Mouse (Mus musculus): ENCODE data around the gene Polrmt.

Gene Polrmt

GRCm38 (mm10) chr10:79745898-79746773 lies at the start of gene Polrmt:
Gene Polrmt, minus strand, starts transcription at chr10:79746581.
- DNase-seq: peak; percentile 99

DNA sequence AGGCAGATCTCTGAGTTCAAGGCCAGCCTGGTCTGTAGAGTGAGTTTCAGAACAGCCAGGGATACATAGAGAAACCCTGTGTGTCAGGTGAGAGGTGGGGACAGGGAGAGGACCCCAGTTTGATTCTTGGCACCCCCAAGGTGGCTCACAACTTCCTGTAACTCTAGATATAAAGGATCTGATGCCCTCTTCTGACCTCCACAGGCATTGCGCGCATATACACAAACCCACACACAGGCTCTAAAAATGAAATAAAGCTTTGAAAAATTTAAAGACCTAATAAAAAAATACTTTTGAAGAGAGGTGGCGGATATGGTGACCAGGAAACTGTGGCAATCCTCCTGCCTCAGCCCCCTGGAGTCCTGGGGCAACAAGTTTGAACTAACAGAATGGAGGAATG lies 49.5 kb upstream of the Polrmt start:
- no peak for DNase-seq

DNA sequence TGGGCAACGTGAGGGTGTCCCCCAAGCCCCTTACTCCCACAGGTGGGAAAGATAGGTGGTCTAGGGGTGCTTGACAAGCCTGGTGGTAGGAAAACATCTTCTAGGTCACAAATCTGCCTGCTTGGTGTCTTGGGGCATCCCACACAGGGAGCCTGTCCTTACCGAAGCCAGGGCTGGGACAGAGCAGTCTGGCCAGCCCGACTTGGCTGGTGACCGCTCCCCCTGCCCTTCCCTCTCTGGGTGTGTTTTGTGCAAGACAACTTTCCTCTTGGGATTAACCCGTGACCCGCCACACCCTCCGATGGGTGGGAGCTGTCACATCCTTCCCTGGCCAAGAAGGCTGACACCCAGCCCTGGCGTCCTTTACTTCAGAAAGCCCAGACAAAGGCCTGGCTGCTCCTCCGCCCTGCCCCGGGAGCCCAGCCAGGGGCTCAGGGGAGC lies 48.1 kb upstream of the Polrmt start:
- DNase-seq: peak; percentile 89

- DNase-seq: no peak
These were observed 47.5 kb upstream of the Polrmt start for GRCm38 (mm10) chr10:79793738-79794490.

DNA sequence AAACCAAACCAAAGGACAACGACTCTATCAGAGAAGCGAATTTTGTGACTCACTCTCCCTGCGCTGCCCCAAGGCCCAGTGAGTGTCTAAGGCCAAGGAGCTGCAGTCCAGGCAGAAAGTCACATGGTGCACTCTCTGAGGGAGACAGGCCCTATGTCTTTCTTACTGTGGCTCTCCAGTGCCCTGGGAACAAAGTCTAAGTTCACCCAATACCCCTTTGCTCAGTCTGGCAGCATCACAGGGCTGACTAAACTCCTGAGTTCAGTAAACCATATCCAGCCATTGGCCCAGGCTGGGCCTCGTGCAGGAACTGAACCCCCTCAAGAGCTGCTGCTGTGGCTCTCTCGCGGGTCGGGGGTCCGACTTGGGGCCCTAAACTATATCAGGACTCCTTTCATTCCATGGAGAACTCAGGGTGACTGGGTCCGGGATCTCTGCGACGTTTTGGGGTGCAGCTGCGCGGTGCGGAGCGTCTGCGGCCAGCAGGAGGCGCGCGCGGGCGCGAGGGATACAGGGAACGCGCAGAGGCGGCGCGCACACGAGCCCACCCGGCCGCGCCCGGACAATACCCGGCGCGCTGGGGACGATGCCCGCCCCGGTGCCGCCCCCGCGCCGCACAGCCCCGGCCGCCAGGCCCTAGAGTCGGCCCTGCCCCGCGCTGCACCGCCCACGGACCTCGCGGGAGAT lies 46.8 kb upstream of the Polrmt start, which contains the start of gene Palm:
TSS of gene Palm (plus strand) at position 522 of the 687 bp plus-strand sequence.
- DNase-seq: peak; percentile 78

DNA sequence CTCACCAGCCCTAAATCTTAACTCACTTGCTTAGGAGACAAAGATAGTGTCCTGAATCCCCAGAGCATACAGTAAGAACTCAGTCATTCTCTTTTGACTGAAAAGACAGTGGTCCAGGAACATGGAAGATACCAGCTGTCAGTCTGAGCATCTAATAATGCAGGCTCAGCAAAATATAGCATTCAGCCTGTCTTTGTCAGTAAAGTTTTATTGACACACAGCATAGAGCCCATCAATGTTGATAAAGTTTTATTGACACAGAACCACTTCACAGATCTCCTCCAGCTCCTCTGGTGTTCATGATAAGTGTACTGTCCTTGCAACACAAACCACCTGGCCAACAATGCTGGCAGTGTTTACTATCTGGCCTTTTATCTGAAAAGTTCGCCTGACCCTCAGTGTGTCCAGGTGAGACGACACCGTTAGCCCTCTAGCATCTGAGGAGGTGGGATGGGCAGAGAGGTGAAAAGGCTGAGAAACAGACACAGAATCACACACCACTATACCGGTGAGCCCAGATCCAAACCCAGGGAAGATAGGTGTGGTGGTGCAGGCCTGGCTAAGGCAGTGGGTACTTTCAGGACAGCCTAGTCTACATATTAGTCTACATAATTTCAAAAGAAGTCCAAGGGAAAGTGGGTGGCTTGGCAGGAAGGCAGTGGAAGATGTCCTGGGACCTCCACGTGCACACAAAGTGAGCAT lies 46.1 kb upstream of the Polrmt start:
- DNase-seq: no peak

DNA sequence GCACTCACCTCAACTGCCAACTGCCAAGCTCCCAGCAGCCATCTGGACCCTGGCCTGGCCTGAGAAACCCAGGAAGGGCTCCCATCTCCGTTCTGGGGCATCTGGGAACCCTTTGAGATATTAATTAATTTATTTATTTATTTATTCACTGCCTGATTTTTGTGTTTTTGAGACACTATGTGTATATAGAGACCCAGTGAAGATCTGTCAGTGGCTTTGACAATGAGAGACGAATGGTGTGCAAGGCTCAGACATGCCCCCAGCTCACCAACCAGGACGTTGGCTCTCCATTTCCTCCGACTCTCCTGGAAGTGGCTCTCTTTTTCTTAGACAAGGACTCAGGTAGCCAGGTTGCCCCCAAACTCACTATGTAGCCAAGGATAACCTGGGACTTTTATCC lies 44.5 kb upstream of the Polrmt start, which contains the start of gene Prss57:
TSS of gene Prss57 (minus strand) at position 101 of the 400 bp plus-strand sequence.
- DNase-seq: no peak

GRCm38 (mm10) chr10:79789581-79789980 lies 43.2 kb upstream of the Polrmt start:
- DNase-seq: no peak

- peak; percentile 93 for DNase-seq
These were observed 42.2 kb upstream of the Polrmt start for GRCm38 (mm10) chr10:79788386-79789158.

DNA sequence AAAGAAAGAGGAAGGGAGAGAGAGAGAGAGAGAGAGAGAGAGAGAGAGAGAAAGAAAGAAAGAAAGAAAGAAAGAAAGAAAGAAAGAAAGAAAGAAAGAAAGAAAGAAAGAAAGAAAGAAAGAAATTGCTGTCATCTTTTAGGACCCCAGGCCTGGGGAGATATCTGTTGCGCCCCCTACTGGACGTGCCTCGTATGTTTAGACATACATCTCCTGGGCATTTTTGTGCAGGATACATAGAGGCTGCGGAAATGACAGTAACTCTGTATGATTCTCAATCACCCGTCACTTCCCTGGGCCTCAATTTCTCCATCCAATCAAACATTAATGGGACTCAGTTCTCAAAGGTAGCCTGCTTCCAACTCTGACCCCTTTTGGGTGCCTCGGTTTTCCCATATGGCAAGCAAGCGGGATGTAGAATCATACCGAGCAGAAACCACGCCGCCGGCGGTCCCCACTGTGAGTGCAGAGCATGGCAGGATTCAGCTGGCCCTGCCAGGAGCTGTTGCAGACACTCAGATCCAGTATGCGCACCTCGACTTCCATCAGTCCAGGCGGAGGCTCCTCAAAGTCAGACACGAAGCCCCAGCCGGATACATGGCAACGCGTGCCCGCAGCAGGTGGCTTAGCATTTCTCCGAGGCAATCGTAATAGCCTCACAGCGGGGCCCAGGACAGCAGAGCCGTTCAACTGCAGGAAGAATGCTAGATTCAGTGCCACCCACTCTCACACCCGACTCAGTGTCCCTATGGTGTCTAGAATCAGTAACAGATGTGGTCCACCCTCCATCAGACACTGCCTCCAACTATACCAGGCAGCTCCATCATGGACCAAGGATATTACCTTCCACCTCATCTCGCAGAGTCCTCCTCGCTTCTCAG lies 37.8 kb upstream of the Polrmt start:
- DNase-seq: peak; percentile 70

DNA sequence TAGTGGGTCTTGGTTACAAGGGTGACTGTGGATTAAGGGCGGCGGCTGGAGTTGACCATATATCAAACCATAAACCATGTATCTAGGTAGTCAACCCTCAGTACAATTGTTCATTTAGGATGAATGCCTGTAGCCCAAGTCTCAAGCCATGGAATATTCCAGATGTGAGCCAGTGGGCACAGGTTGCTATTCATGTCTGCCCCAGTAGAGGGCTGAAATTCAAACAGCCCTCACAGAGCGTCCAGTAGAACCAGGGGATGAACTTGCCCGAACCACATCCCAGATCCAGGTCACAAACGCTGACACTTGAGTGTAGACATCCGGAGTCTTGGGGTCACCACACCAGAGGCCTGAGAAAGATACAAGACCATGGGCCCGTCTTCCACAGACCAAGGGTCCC lies 36.7 kb upstream of the Polrmt start:
- no peak for DNase-seq

DNA sequence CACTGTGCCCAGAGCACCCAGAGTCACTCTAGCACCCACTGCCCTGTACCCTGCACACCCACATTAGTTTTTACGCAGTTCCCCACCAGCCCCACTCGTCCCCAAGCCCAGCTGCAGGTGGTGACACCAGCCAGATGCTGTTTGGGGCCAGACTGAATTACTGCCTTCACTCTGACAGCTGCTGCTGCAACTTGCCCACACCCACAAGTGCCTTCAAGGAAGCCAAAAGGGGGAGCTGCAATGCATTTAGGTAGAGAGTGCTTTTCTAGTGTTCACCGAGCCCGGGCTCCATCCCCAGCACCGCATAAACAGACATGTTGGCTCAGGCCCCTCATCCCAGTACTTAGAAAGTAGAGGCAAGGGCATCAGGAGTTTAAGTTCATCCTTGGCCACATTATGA lies 35.6 kb upstream of the Polrmt start:
- DNase-seq: no peak

GRCm38 (mm10) chr10:79781139-79781538 lies 34.8 kb upstream of the Polrmt start:
- no peak for DNase-seq

GRCm38 (mm10) chr10:79780664-79781015 lies 34.3 kb upstream of the Polrmt start:
- DNase-seq: peak; percentile 88

DNA sequence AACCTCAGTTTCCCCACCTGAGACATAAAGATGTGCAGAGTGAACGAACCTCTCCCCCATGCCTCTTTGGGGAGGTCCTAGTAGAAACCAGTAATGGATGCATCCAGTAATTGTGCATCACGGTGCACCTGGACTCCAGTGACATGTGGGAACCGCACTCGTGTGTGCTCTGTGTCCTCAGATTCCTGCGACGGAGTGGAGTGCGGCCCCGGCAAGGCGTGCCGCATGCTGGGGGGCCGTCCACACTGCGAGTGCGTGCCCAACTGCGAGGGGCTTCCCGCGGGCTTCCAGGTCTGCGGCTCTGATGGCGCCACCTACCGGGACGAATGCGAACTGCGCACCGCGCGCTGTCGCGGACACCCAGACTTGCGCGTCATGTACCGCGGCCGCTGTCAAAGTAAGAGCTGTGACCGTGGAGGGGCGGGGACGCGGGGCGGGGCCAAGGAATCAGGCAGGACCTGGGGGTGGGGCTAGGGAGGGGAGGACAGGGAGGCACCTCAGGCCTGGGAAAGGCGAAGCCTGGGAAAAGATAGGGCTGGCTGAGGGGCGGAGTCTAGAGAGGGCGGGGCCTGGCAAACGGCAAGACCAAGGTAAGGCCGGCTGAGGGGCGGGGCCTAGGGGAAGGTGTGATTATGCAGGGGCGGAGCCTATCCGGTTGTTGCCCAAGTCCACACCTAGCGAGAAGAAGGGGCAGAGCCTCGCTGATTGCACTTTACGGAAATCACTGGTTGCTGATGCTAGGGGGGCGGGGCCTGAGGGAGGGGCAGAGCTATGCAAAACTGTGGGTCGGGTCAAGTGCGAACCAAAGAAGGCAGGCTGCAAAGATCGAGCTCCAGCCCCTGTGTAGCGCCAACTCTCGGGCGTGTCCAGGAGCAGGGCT lies 33.6 kb upstream of the Polrmt start:
- peak; percentile 98 for DNase-seq

GRCm38 (mm10) chr10:79779193-79779592 lies 32.8 kb upstream of the Polrmt start:
- DNase-seq: no peak

DNA sequence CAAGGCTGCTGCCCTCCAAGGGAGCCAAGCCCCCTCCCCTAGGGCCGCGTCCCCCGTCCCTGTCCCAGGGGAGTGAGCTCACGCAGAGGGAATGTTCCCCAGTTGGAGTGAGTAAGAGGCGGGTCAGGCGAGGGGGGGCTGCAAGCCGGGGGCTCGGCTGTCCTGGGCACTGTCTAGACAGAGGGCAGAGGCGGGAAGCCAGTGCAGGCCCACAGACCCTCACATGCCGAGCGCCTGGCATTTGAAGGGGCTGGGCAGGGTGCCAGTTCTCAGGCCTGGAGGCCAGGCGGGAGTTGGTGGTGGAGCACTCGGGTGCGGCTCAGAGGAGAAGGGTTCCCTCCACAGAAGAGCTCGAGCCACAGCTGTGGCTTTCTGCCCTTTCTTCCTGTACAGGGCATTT lies 31.6 kb upstream of the Polrmt start:
- DNase-seq: peak; percentile 59

- peak; percentile 49 for DNase-seq
These were observed 30.7 kb upstream of the Polrmt start, which contains the start of gene Fstl3 for GRCm38 (mm10) chr10:79777103-79777531. Gene Fstl3, plus strand, starts transcription at chr10:79777272.

GRCm38 (mm10) chr10:79774486-79775279 lies 28.3 kb upstream of the Polrmt start:
- DNase-seq: no peak
